ENCODE assay signal across 14 mouse cellular contexts in the genomic region with DNA sequence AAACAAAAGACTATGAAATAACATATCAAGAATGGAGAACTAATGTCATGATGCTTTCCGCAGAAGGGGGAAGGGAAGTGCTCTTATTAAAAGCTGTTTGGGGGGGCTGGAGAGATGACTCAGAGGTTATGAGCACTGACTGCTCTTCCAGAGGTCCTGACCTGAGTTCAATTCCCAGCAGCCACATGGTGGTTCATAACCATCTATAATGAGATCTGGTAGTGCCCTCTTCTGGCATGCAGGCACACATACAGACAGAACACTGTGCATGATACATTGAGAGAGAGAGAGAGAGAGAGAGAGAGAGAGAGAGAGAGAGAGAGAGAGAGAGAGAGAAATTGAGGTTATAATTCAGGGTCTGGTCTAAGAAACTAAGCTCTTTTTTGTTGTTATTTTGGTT. TPM values are rescaled to one million over a fixed set of nuclear protein-coding genes. Genes with fewer than 3 reads are reported as not detected.
DNase-seq lines count a peak whose midpoint lies in the region; ATAC-seq and TF ChIP-seq lines count a peak whose summit lies in the region.
"Had no signal": no experiment of that assay in that cellular context is flagged by ENCODE, and none has a peak within 500 bp of the region (broad histone marks: within the 10 kb centered on the region; RNA-seq: fewer than 3 reads in every experiment).

No protein-coding gene starts in this region.

- 0 out of 2 replicates have a peak, but pooled peaks have one; percentile 8 for TF ChIP-seq CTCF in hindbrain, postnatal 0 days (IDR thresholded peaks at IDR 0.05; ENCODE audit: low read depth)
- TF ChIP-seq CTCF in liver, embryonic 14.5 days (IDR thresholded peaks at IDR 0.05; ENCODE audit: low read depth) = peak; percentile 26
- peak; percentile 46 for TF ChIP-seq CTCF in stomach, postnatal 0 days (IDR thresholded peaks at IDR 0.05; ENCODE audit: low read depth)

- no peak for ATAC-seq in hindbrain, postnatal 0 days
- no peak for ATAC-seq in hindbrain, embryonic 13.5 days (ENCODE audit: low FRiP score)
- no peak for ATAC-seq in liver, embryonic 14.5 days (ENCODE audit: insufficient read depth)
- ATAC-seq in liver, embryonic 12.5 days = no peak
- no peak for ATAC-seq in stomach, postnatal 0 days (ENCODE audit: low FRiP score, low TSS enrichment)
- ATAC-seq: forebrain, embryonic 16.5 days had no signal

- H3K9ac ChIP-seq in hindbrain, postnatal 0 days (replicated peaks; ENCODE audit: low read length) = no peak overlapping the region
- no peak overlapping the region for H3K9ac ChIP-seq in hindbrain, embryonic 13.5 days
- H3K9ac ChIP-seq in liver, embryonic 14.5 days (replicated peaks) = no peak overlapping the region
- no peak overlapping the region for H3K9ac ChIP-seq in liver, embryonic 12.5 days
- H3K9ac ChIP-seq in stomach, postnatal 0 days (ENCODE audit: low read length) = no peak overlapping the region
- H3K9ac ChIP-seq: embryonic facial prominence, embryonic 15.5 days; heart, embryonic 12.5 days; limb, embryonic 13.5 days had no signal

- H3K9me3 ChIP-seq in hindbrain, postnatal 0 days (ENCODE audit: low read length) = no peaks in the 10 kb centered on the region
- H3K9me3 ChIP-seq in hindbrain, embryonic 13.5 days = no peaks in the 10 kb centered on the region
- no peaks in the 10 kb centered on the region for H3K9me3 ChIP-seq in liver, embryonic 14.5 days (ENCODE audit: control insufficient read depth, low read length)
- H3K9me3 ChIP-seq in liver, embryonic 12.5 days (replicated peaks) = no peaks in the 10 kb centered on the region
- no peaks in the 10 kb centered on the region for H3K9me3 ChIP-seq in stomach, postnatal 0 days (ENCODE audit: control insufficient read depth, low read length)
- H3K9me3 ChIP-seq: embryonic facial prominence, embryonic 15.5 days; heart, embryonic 12.5 days; hindbrain, embryonic 10.5 days; limb, embryonic 13.5 days; midbrain, embryonic 10.5 days had no signal

- WGBS in hindbrain, postnatal 0 days = 100% methylated on average over 1 of the region's 1 CpGs
- WGBS in hindbrain, embryonic 13.5 days = 100% methylated on average over 1 of the region's 1 CpGs
- 88% methylated on average over 1 of the region's 1 CpGs for WGBS in liver, embryonic 14.5 days (ENCODE audit: insufficient replicate concordance)
- 83% methylated on average over 1 of the region's 1 CpGs for WGBS in liver, embryonic 12.5 days (ENCODE audit: insufficient replicate concordance)
- 100% methylated on average over 1 of the region's 1 CpGs for WGBS in stomach, postnatal 0 days

- no peak for DNase-seq in hindbrain, postnatal 0 days (ENCODE audit: low spot score)
- DNase-seq in liver, embryonic 14.5 days (ENCODE audit: low read depth in 3 of 3, low spot score in 3 of 3) = no peak
- DNase-seq in retina, postnatal 1 day = peak; percentile 38
- no peak for DNase-seq in retina, embryonic 14.5 days (ENCODE audit: low spot score)
- no peak for DNase-seq in stomach, postnatal 0 days (ENCODE audit: low spot score)
- no peak for DNase-seq in B cell, adult 2 months

- no peak overlapping the region for H3K4me2 ChIP-seq in hindbrain, postnatal 0 days (ENCODE audit: low read depth, low read length)
- no peak overlapping the region for H3K4me2 ChIP-seq in hindbrain, embryonic 13.5 days
- no peak overlapping the region for H3K4me2 ChIP-seq in liver, embryonic 14.5 days (ENCODE audit: low read depth)
- H3K4me2 ChIP-seq in liver, embryonic 12.5 days = no peak overlapping the region
- H3K4me2 ChIP-seq in stomach, postnatal 0 days (replicated peaks; ENCODE audit: low read depth) = no peak overlapping the region
- H3K4me2 ChIP-seq: embryonic facial prominence, embryonic 15.5 days; heart, embryonic 12.5 days; limb, embryonic 13.5 days had no signal

- H3K36me3 ChIP-seq in hindbrain, postnatal 0 days (ENCODE audit: insufficient read depth, low read length) = no peaks in the 10 kb centered on the region
- H3K36me3 ChIP-seq in hindbrain, embryonic 13.5 days = no peaks in the 10 kb centered on the region
- no peaks in the 10 kb centered on the region for H3K36me3 ChIP-seq in liver, embryonic 14.5 days (replicated peaks; ENCODE audit: control insufficient read depth, insufficient read depth, low read depth)
- H3K36me3 ChIP-seq in liver, embryonic 12.5 days = no peaks in the 10 kb centered on the region
- H3K36me3 ChIP-seq in stomach, postnatal 0 days (ENCODE audit: control insufficient read depth, insufficient read depth, low read length) = no peaks in the 10 kb centered on the region
- H3K36me3 ChIP-seq: embryonic facial prominence, embryonic 15.5 days; heart, embryonic 12.5 days; hindbrain, embryonic 10.5 days; limb, embryonic 13.5 days; midbrain, embryonic 10.5 days had no signal

- H3K4me1 ChIP-seq in hindbrain, postnatal 0 days (ENCODE audit: insufficient read depth, low read length) = no peaks in the 10 kb centered on the region
- H3K4me1 ChIP-seq in hindbrain, embryonic 13.5 days (replicated peaks) = peaks cover 17% of the 10 kb centered on the region
- H3K4me1 ChIP-seq in liver, embryonic 14.5 days (replicated peaks; ENCODE audit: control insufficient read depth in 2 of 2, insufficient read depth in 2 of 2, low read length in 1 of 2) = peaks cover 12 to 19% of the 10 kb centered on the region in 2 experiments
- H3K4me1 ChIP-seq in liver, embryonic 12.5 days = peaks cover 27% of the 10 kb centered on the region
- H3K4me1 ChIP-seq in stomach, postnatal 0 days (replicated peaks; ENCODE audit: control insufficient read depth, insufficient read depth) = no peaks in the 10 kb centered on the region

- H3K4me3 ChIP-seq in hindbrain, postnatal 0 days (ENCODE audit: low read length) = no peak overlapping the region
- no peak overlapping the region for H3K4me3 ChIP-seq in hindbrain, embryonic 13.5 days
- no peak overlapping the region for H3K4me3 ChIP-seq in liver, embryonic 14.5 days (ENCODE audit: insufficient read depth in 1 of 2, low read depth in 2 of 2, low read length in 2 of 2)
- H3K4me3 ChIP-seq in liver, embryonic 12.5 days = no peak overlapping the region
- no peak overlapping the region for H3K4me3 ChIP-seq in stomach, postnatal 0 days (ENCODE audit: low read depth, low read length)
- H3K4me3 ChIP-seq: embryonic facial prominence, embryonic 15.5 days; heart, embryonic 12.5 days; hindbrain, embryonic 10.5 days; limb, embryonic 13.5 days; midbrain, embryonic 10.5 days had no signal

- no peak for TF ChIP-seq EP300 in liver, embryonic 14.5 days (IDR thresholded peaks at IDR 0.05; ENCODE audit: low read depth)
- TF ChIP-seq EP300 in stomach, postnatal 0 days (optimal IDR thresholded peaks at IDR 0.05) = no peak

- no peaks in the 10 kb centered on the region for H3K27me3 ChIP-seq in hindbrain, postnatal 0 days (ENCODE audit: insufficient read depth, low read length)
- peaks cover 5% of the 10 kb centered on the region; the same call in 1 of the 2 replicates for H3K27me3 ChIP-seq in hindbrain, embryonic 13.5 days
- no peaks in the 10 kb centered on the region for H3K27me3 ChIP-seq in liver, embryonic 14.5 days (ENCODE audit: control insufficient read depth, insufficient read depth, low read length)
- no peaks in the 10 kb centered on the region for H3K27me3 ChIP-seq in liver, embryonic 12.5 days (replicated peaks)
- no peaks in the 10 kb centered on the region for H3K27me3 ChIP-seq in stomach, postnatal 0 days (ENCODE audit: control insufficient read depth, insufficient read depth, low read length)
- H3K27me3 ChIP-seq: embryonic facial prominence, embryonic 15.5 days; heart, embryonic 12.5 days had no signal

- H3K27ac ChIP-seq in hindbrain, postnatal 0 days = no peak overlapping the region
- H3K27ac ChIP-seq in hindbrain, embryonic 13.5 days = no peak overlapping the region
- H3K27ac ChIP-seq in liver, embryonic 14.5 days = no peak overlapping the region
- H3K27ac ChIP-seq in liver, embryonic 12.5 days = no peak overlapping the region
- no peak overlapping the region for H3K27ac ChIP-seq in stomach, postnatal 0 days (replicated peaks)
- H3K27ac ChIP-seq: embryonic facial prominence, embryonic 15.5 days; hindbrain, embryonic 10.5 days; limb, embryonic 13.5 days; midbrain, embryonic 10.5 days had no signal

RNA-seq across cellular contexts. Expression of gene Rps6ka1, which starts 57.1 kb away (rescaled TPM):
- 28.0 and 31.1 TPM in 2 replicates for total RNA-seq in hindbrain, postnatal 0 days (2014; rRNA removed)
- polyA plus RNA-seq in hindbrain, postnatal 0 days (2015; fragmentation: Nextera tagmentation; extraction: Ambion mirVana) = 20.4 and 22.6 TPM in 2 replicates
- polyA plus RNA-seq in hindbrain, embryonic 13.5 days (2015; fragmentation: Nextera tagmentation; extraction: Ambion mirVana) = 20.9 and 23.6 TPM in 2 replicates
- 27.9 and 28.4 TPM in 2 replicates for polyA plus RNA-seq in liver, embryonic 14.5 days (2012; rRNA removed)
- polyA plus RNA-seq in liver, embryonic 14.5 days (2014; fragmentation: Nextera tagmentation; extraction: Ambion mirVana) = 48.4 and 53.0 TPM in 2 replicates
- 60.9 and 63.1 TPM in 2 replicates for polyA plus RNA-seq in liver, embryonic 12.5 days (2016; fragmentation: Nextera tagmentation; extraction: Ambion mirVana)
- polyA plus RNA-seq in stomach, postnatal 0 days (2015; fragmentation: Nextera tagmentation; extraction: Ambion mirVana) = 45.5 and 46.0 TPM in 2 replicates
